Mouse (Mus musculus) adrenal gland, postnatal 14 days (tissue): ENCODE results near the gene Cfap77. TPM values are rescaled to one million over a fixed set of nuclear protein-coding genes. Genes with fewer than 3 reads are reported as not detected.

ENCODE experiments used
- DNase-seq: peaks from one replicate; pipeline ENCODE4 v3.0.0; 2021; ENCODE audit warnings: mixed read lengths
- total RNA-seq: library from RNA; stranded (reverse); gene quantifications from 2 replicates; pipeline ENCODE4 v1.2.3, GENCODE M21; 2021

Gene Cfap77
- total RNA-seq, 1 experiment from 2014 or later = 0.93 TPM

GRCm38 (mm10) chr2:29051932-29052331, 2.9 kb downstream of the Cfap77 start:
- DNase-seq = no peak

- DNase-seq = no peak
Observed at GRCm38 (mm10) chr2:29046151-29046550, 8.7 kb downstream of the Cfap77 start.

- DNase-seq = no peak
Observed at GRCm38 (mm10) chr2:29042124-29042523, 12.7 kb downstream of the Cfap77 start.

- DNase-seq = no peak
Observed at GRCm38 (mm10) chr2:29041477-29041768, 13.4 kb downstream of the Cfap77 start.

- no peak for DNase-seq
Observed at GRCm38 (mm10) chr2:29040594-29041476, 14.0 kb downstream of the Cfap77 start.

GRCm38 (mm10) chr2:29039741-29040140, 15.1 kb downstream of the Cfap77 start:
- DNase-seq = no peak

GRCm38 (mm10) chr2:29035698-29036097, 19.2 kb downstream of the Cfap77 start:
- no peak for DNase-seq

- DNase-seq = no peak
Observed at GRCm38 (mm10) chr2:29034542-29035475, 20.1 kb downstream of the Cfap77 start.

- no peak for DNase-seq
Observed at GRCm38 (mm10) chr2:29031951-29032350, 22.9 kb downstream of the Cfap77 start.

GRCm38 (mm10) chr2:29030048-29030734, 24.7 kb downstream of the Cfap77 start:
- peak; percentile 36 for DNase-seq

GRCm38 (mm10) chr2:29025284-29025683, 29.6 kb downstream of the Cfap77 start:
- DNase-seq = peak; percentile 73

GRCm38 (mm10) chr2:29023001-29023400, 31.9 kb downstream of the Cfap77 start:
- peak; percentile 69 for DNase-seq

GRCm38 (mm10) chr2:29021025-29021424, 33.8 kb downstream of the Cfap77 start:
- DNase-seq = peak; percentile 42

- peak; percentile 21 for DNase-seq
Observed at GRCm38 (mm10) chr2:29018680-29019079, 36.2 kb downstream of the Cfap77 start.

- DNase-seq = peak; percentile 76
Observed at GRCm38 (mm10) chr2:29016599-29017587, 38.0 kb downstream of the Cfap77 start.

GRCm38 (mm10) chr2:29012523-29012922, 42.3 kb downstream of the Cfap77 start:
- peak; percentile 66 for DNase-seq

- DNase-seq = no peak
Observed at GRCm38 (mm10) chr2:29007656-29008055, 47.2 kb downstream of the Cfap77 start.

- DNase-seq = no peak
Observed at GRCm38 (mm10) chr2:29006455-29007034, 48.3 kb downstream of the Cfap77 start.

- no peak for DNase-seq
Observed at GRCm38 (mm10) chr2:29004037-29004436, 50.8 kb downstream of the Cfap77 start.

GRCm38 (mm10) chr2:28998246-28998645, 56.6 kb downstream of the Cfap77 start:
- peak; percentile 35 for DNase-seq
